Mouse (Mus musculus): ENCODE data around the gene Diaph2.
"Not testable (repeated sequence)": the region's sequence is repeated elsewhere in the genome, so short reads cannot be mapped to it uniquely, and the experiment has no call there.

Gene Diaph2

DNA sequence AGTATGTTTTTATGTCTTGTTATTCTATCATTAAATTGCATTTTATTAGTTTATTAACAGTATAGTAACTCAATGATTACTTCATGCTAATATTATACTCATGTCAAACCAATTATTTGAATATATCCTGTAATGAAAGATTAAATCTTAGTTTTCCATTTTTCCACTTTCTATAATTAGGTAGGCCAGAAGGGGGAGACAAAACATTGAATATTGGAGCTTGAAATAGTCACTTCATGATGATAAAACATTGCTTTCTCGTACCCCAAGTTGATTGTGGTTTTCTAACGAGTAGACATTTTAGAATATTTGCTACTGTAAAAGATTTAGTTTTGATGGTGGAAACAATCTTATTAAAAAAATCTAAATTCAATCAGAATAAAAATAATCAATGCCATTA lies 82.4 kb downstream of the Diaph2 start:
- DNase-seq (ENCODE audit: low read depth, low spot score): peak; percentile 0

DNA sequence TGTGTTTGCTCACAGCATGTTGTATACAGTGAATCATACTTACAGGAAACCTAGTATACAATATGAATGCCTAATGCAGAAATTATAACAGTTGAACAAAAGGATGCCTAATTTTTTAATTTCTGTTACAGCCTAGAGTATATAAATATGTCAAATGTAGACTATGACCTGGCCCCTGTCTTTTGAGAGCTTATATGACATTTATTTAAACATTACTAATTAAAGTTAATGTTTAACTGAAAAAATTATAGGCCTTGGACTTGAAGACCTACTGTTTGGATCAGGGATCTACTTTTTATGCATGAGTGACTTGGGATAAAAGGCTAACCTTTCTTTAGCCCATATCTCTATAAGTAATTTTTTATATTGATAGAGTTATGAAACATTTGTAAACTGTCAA lies 84.3 kb downstream of the Diaph2 start:
- DNase-seq (ENCODE audit: low read depth, low spot score): no peak

DNA sequence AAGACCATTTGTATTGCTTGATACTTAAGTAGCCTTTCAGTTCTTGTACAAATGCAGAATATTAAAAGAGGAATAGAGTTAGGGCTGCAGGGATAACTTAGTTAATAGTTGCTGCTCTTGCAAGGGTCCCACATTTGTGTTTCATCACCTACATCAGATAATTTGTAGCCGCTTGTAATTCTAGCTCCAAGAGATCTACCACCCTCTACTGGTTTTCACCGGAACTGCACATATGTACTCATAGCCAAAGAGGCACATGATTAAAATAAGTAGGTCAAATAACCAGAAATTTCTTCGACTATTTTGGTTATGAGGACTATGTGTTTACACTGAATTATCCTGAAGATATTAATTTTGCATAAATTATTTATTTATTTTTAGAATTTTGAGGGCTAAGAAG lies 134.9 kb downstream of the Diaph2 start:
- DNase-seq (ENCODE audit: low read depth, low spot score): peak; percentile 8

DNA sequence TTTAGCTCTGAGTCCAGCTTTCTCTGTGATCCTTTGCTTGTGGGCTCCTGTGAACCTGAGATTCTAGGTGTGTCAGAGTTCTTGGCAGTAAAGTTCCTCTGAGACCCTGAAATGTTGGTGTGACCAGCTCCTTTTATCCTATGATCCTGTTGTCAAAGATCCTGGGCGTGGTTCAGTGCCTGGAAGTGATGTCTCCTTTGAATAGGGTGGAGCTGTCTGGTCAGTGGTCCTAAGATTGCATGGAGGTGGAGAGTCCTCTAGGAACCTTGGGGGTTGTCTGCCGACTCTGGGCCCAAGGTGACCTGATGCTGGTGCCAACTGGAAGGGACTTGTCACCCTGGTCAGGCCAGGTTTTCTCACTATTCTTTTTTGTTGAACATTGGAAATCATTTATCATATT lies 176.3 kb downstream of the Diaph2 start:
- no peak for DNase-seq (ENCODE audit: low read depth, low spot score)

DNA sequence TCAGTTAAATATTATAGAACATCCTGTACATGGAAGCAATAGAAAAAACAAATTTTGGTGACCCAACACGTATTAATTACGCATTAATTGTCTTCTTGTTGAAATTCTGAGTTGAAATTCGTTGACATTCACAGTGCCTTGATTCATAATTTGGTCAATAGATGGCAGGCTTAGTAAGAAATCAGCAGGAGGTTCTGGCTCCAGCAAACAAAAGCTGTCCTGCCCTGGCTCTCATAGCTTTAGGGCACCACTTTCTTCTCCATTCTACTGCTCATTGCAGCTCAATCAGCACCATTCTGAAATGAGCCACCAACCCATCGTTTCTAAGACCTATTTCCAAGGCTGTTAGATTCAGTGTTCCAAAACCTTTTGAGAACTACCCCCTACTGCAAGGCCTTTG lies 225.3 kb downstream of the Diaph2 start:
- DNase-seq (ENCODE audit: low read depth, low spot score): no peak

DNA sequence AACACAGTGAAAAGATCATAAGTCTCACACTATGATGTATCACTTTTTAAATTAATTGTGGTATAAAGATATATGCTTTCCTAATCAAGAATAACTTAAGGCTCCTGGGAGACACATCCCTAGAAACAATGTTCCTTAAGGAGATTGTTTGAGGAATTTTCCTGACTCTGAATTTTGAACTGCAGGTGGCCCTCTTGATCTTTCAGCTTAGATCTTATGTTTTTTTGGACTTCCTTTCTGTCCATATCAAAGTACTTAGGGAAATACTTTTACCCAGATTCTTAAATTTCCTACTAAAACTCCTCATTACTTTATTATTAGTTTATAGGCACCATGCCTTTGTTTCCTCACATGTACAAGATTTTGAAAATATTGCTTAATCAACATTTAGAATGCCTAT lies 258.7 kb downstream of the Diaph2 start:
- no peak for DNase-seq (ENCODE audit: low read depth, low spot score)

DNA sequence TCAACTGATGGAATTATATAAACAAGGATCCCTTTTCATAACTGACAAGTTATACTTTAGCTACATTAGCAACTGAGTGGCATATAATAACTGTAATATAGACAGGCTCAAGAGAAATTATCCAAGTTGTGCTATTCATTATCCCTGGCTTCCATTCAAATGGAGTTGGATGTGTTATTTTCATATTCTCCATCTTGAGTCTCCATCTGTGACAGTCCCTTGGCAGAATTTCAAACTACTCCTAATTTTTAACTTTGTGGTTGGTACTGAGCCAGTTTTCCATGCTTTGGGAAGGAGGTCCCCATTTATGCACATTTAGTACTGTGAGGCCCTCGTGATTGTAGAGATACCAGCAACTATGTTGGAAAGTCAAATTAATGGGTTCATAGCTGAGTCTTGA lies 270.2 kb downstream of the Diaph2 start:
- DNase-seq (ENCODE audit: low read depth, low spot score): no peak

DNA sequence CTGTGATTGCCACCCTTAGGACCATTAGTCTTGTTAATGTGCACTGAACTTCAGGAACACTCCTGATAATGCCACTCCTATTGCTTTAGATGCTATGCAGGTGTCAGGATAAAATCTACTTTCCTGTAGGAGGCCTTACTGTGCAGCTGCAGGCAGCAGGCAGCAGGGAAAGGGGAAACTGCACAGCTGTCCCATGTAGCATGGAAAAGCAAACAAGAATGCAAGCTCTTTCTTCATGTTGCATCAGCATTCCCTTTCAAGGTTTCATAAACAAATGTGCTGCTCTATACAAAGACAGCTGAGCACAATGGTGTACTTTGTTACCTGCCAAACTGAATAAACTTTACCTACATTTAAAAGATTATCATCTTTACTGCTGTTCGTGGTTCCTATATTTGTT lies 295.0 kb downstream of the Diaph2 start:
- DNase-seq (ENCODE audit: low read depth, low spot score): no peak

DNA sequence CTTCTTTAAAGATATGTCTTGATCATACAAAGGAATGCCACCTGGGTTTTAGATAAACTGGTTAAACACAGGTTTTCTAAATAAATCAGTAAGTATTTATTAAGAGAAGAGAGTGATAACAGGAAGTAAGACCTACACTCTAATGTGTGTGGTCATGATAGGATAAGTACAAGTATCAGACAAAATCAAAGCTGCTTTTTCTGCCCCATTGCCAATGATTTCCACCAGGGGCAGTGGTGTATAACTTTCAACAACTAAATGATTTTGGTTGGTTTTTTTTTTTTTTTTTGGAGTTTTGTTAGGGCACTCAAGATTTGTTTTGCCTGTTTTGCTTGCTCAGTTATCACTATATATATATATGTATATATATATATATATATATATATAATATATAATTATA lies 399.7 kb downstream of the Diaph2 start:
- DNase-seq (ENCODE audit: low read depth, low spot score): no peak

DNA sequence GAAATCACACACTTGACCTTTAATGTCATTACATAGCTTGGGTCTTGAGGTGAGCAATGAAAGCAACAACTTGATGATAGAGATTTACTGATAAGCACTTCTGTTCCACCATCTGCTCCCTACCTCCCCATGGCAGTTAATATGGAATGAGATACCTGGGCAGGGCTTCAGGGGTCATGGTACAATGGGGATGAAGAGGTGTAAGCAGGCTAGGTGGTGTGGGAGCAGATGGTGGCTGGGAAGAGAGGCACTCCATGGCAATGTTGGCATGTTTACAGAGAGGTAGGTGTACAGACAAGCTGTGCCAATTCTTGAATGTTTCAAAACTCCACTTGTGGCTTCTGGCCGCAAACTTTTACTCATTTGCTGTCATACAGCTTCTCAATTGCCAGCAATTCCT lies 402.6 kb downstream of the Diaph2 start:
- no peak for DNase-seq (ENCODE audit: low read depth, low spot score)

DNA sequence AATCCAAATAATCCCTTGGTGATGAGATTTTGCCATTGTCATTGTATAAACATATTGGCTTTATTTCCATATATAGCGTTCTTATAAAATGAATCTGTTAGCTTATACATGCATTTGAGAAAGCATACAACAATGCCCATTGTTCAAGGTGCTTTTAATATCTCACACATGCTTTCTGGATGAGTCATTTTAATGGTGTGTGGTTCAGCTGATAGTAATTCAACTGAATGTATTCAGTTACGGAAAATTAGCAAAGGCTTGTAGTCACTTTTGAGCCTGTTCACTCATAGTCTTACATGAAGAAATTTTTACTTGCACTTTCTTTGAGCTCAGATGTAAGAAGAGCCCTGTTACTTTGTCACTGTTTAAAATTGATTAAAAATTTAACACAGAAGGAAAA lies 423.6 kb downstream of the Diaph2 start:
- no peak for DNase-seq (ENCODE audit: low read depth, low spot score)

DNA sequence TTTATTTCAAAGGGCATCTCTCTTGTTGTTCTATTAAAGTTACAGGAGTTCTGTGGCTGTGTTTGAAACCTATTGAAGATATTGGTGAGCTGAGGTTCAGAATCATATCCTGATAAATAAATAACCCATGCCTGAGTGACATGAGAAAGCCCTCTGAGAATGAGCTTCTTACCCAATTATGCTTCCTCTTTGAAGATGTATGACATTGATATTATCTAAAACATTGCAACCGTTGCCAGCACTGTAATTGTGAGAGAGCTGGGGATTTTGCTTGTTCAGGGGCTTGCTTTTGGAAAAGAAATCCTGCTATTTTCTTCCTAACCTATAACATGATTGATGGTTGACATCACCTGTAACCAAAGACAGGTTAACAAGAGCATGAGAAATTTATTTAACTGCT lies 438.3 kb downstream of the Diaph2 start:
- no peak for DNase-seq (ENCODE audit: low read depth, low spot score)

DNA sequence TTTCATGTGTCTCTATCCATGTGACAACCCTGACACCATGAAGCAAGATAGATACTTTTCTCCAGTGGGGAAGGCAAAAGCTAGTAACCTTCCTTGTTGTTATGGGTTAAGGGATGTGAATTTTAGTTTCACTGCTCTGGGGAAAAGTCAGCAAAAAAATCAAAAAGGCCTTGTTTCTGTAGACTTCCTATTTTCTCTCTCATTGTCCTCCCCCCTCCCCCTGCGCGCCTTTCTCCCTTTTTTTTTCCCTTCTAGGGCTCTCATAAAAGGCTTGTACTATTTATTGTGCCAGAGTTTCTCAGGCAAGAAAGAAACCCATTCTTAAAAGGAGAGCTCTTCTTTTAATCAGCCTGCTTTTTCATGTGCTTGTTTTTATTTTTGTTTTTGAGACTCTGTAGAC lies 438.9 kb downstream of the Diaph2 start:
- DNase-seq (ENCODE audit: low read depth, low spot score): no peak

DNA sequence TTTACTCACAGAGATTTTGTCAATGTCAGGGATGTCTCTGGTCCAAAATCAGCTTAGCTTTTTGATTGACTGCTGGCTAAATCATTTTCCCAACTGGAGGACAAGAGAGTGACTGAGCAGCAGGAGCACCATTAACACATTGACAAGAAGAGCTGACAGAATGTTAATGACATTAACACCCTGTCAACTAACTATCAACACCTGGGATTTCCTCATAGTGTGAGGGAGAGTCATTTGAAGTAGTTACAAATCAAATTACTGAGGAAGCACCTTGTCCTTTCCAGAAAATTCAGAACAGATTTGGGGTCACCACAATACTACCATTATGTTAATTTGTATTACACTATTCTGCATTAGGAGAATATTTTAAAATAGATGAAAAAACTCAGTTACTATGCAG lies 439.7 kb downstream of the Diaph2 start:
- no peak for DNase-seq (ENCODE audit: low read depth, low spot score)

DNA sequence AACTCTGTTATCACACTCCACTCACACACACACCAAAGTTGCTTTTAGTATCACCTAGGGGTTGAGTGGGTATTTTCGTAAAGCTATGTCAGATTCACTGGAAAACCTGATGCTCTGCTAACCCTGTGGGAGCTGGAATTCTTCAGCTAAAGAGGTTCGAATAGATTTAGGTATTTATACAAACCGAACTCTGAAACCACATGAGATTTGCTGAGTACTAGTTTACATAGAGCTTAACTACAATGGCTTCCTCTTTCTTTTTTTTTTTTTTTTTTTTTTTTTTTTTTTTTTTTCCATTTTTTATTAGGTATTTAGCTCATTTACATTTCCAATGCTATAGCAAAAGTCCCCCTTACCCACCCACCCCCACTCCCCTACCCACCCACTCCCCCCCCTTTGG lies 447.9 kb downstream of the Diaph2 start:
- DNase-seq (ENCODE audit: low read depth, low spot score): not testable (repeated sequence)

DNA sequence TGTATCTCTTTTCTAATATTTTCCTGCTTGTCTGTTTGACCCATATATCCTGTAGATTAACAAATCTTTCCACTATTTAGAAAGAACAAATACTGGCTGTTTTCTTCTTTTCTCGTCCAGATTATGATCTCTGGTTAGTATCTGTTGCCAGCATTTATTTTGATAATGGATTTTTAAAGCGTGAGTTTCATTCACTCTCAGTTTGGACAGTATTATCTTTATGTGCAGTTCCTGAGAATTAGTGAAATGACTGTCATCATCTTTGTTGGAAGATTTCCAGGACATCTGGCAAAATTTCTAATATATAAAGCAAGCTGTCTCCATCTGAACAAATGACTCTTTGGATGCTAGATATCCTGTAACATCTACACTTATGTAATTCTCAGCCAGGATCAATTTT lies 455.7 kb downstream of the Diaph2 start:
- DNase-seq (ENCODE audit: low read depth, low spot score): no peak

DNA sequence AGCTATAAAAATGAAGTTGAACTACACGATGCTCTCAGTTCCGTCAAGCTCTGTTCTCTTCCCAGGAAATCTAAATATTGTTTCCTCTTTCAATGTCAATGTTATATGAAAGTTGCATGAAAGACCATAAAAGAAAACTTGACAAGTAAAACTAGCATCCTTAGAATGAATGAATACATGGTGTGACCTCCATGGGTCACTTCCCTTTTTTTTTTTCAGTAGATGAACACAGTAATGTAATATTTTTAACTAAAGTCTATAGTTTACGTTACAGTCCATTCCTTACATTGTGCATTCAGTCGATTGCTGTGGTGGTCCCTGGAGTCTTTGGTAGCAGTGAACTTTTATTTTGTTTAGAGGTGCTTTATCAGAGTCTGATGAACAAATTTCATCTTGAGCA lies 462.7 kb downstream of the Diaph2 start:
- DNase-seq (ENCODE audit: low read depth, low spot score): no peak

DNA sequence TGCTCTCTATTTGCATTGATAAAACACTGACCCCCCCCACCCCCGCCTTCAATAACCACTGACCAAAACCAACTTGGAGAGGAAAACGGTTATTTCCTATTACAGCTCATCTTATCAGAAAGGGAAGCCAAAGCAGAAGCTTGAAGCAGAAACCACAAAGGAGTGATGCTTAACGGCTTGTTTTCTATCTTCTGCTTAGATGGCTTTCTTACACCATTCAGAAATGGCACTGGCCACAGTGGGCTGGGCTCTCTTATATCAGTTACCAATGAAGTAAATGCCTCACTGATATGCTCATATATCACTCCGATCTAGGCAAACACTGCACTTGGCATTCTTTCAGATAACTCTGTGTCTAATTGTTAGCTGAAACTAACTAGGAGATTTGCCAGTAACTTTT lies 463.2 kb downstream of the Diaph2 start:
- DNase-seq (ENCODE audit: low read depth, low spot score): no peak

DNA sequence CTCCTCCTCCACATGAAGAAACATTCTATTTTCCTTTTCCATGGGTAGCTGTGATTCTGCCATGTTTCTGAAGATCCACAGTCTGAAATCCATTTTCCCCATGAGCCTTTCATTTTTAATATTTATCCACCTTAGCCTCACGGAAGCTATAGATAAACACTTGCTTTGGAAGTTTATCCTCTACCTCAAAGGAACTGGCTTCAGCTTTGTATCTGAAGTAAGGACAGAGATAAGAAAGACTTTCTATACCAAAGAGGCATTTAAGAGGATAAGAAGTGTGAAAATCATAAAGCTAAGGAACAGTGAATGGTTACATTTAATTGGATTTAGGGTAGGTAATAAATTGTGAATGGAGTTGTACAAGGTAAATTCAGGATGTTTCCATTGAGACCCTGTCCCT lies 480.5 kb downstream of the Diaph2 start:
- DNase-seq (ENCODE audit: low read depth, low spot score): no peak

DNA sequence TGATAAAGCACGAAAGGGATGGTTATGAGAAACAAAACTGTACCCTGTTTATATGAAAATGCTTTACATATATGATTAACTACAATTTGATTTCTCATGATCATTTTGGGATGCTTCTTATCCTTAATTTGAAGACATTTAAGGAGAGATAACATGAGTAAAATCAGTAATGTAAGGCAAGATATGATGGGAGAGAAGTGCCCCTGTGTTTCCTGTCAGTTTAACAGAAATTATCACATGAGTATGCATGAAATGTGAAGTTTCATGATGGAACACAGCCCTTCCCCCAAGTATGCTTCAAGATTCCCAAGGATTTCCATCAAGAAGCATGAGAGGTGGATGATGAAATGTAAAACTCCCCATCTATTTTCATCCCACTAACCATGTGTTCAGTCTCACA lies 485.6 kb downstream of the Diaph2 start:
- no peak for DNase-seq (ENCODE audit: low read depth, low spot score)

DNA sequence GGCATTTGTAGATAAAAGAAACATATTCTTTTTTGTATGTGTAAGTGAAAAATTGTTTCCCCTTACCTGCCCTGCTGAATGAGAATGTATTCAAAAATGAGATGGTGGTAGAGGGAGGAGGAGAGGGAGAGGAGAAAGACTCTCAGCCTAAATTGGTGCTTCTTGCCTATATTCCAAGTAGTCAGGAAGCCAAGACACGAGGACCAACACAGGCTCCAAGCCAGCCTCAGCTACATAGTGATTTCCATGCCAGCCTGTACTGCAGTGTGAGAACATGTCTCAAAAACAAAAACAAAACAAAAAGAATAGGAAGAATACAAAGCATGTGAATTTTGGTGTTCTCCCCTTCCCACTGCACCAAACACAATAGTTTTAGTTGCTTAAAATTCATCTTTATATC lies 497.1 kb downstream of the Diaph2 start:
- DNase-seq (ENCODE audit: low read depth, low spot score): no peak

DNA sequence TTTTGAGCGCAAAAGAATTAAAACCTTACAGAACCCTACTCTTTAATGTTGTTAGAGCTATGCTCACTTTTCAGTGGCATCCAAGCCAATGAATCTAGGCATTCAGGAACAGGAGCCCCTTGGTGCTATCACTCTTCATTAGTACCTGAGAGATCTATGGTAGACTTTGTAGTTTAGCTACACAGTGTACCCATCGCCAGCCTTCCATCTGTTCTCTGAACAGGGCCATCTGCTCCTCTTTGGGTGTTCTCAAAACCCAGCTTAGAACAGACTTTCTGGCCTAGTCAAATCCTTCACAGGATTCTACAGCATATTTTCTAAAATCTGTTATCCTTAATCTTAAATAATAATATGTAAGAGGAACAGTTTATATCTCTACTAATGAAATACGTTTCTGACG lies 504.1 kb downstream of the Diaph2 start:
- no peak for DNase-seq (ENCODE audit: low read depth, low spot score)

DNA sequence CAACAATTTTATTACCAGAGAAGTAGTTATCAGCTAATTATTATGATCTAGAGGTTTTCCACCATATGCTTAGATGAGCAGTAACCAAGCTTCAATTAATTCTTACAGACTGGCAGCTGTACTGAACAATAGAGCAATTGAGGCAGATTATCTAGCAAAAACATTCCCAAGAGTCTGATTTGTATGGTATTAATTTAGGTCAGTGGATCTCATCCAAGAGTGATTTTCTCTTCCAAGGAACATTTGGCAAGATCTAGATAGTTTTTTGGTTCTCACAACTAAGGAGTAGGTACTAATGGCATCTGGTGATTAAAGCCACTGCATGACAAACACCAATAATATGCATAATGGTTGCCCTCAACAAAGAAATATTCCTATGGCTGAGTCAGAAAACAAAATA lies 516.2 kb downstream of the Diaph2 start:
- DNase-seq (ENCODE audit: low read depth, low spot score): no peak

DNA sequence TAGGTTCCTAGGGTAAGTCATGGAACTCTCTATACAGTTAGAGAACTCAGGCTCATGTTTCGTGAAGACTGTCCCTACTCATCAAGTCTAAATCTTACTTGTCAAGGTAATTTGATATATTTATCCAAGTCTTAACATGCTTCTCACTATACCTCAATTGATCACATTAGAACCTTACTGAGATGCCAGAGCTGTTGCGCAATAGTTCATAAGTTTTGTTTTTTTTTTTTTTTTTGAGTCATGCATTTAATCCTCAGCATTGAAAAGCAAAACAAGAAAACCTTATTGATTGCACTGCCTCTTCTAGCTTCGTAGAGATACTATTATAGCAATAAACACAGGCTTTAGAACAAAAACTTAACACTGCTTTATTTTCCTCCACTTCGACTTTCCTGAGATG lies 529.6 kb downstream of the Diaph2 start:
- DNase-seq (ENCODE audit: low read depth, low spot score): no peak

DNA sequence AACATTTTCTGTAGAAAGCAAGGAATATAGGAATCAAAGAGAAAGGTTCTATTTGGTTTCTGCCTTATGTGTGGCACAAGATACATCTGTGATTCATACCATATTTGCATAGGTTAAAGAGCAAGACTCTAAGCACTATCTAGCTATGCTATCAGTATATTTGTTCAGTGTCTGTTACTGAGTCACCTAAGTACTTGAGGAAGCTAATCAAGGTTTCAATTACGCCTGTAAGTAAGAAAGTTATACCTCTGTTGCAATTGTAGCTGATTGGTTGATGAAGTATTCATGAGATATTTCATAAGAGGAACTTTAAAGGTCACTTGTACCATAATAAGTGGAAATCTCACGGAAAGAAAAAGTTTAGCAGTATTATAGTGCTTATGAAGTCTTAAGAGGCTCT lies 531.9 kb downstream of the Diaph2 start:
- no peak for DNase-seq (ENCODE audit: low read depth, low spot score)
